Comparison of ENCODE assay signal across 25 mouse cellular contexts in the genomic region with DNA sequence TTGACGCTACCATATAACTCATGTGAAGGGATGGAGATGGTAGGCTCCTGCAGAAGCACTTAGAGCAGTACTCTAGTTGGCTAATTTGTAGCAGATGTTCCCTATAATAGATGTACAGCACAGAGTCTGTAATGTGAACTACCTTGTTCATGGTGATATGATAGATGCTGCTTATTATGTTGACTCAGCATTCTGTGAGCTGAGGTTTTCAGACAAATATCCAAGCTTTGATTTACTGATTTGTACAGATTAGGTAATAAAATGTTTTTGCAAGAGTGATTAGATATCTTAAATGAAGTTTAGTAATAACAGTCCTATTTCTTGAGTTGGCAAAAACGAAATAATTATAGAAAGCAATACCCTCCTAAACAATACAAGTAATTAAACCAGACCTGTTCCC.
"Had no signal": no experiment of that assay in that cellular context is flagged by ENCODE, and none has a peak within 500 bp of the region (broad histone marks: within the 10 kb centered on the region; RNA-seq: fewer than 3 reads in every experiment).

No protein-coding gene starts in this region.

- H3K27me3 ChIP-seq: heart, embryonic 13.5 days; heart, embryonic 15.5 days; hindbrain, embryonic 13.5 days; hindbrain, embryonic 15.5 days; kidney, embryonic 15.5 days; limb, embryonic 13.5 days; limb, embryonic 15.5 days; liver, embryonic 12.5 days had no signal

- H3K4me2 ChIP-seq: heart, embryonic 11.5 days; heart, embryonic 13.5 days; heart, embryonic 15.5 days; hindbrain, embryonic 13.5 days; hindbrain, embryonic 15.5 days; kidney, embryonic 15.5 days; limb, embryonic 13.5 days; limb, embryonic 15.5 days; liver, embryonic 12.5 days had no signal

- ATAC-seq: intestine, embryonic 16.5 days; liver, embryonic 12.5 days had no signal

- H3K4me1 ChIP-seq: heart, embryonic 13.5 days; heart, embryonic 15.5 days; hindbrain, embryonic 13.5 days; hindbrain, embryonic 15.5 days; kidney, embryonic 15.5 days; limb, embryonic 13.5 days; limb, embryonic 15.5 days; liver, embryonic 12.5 days had no signal

- DNase-seq: gastrocnemius, postnatal 14 days; gastrocnemius, postnatal 36 days; heart, adult 2 months; heart, postnatal 14 days; heart, postnatal 36 days; kidney, adult 11 months; kidney, adult 2 months; kidney, adult 9 months; kidney, postnatal 14 days; kidney, postnatal 36 days; layer of hippocampus, adult 9-11 months; layer of hippocampus, postnatal 36 days; left cerebral cortex, postnatal 4 days had no signal

- H3K9ac ChIP-seq: heart, embryonic 13.5 days; heart, embryonic 15.5 days; hindbrain, embryonic 13.5 days; hindbrain, embryonic 15.5 days; kidney, embryonic 15.5 days; limb, embryonic 13.5 days; limb, embryonic 15.5 days; liver, embryonic 12.5 days; liver, embryonic 14.5 days had no signal

- H3K27ac ChIP-seq: heart, adult 2 months; heart, embryonic 13.5 days; heart, embryonic 15.5 days; hindbrain, embryonic 13.5 days; hindbrain, embryonic 15.5 days; kidney, embryonic 15.5 days; kidney, postnatal 0 days; limb, embryonic 13.5 days; limb, embryonic 15.5 days; liver, embryonic 12.5 days; liver, embryonic 14.5 days had no signal

- H3K9me3 ChIP-seq: heart, embryonic 13.5 days; heart, embryonic 15.5 days; hindbrain, embryonic 13.5 days; hindbrain, embryonic 15.5 days; kidney, embryonic 15.5 days; limb, embryonic 13.5 days; limb, embryonic 15.5 days; liver, embryonic 12.5 days had no signal

- H3K4me3 ChIP-seq: heart, adult 2 months; heart, embryonic 13.5 days; heart, embryonic 15.5 days; hindbrain, embryonic 13.5 days; hindbrain, embryonic 15.5 days; kidney, embryonic 15.5 days; limb, embryonic 13.5 days; limb, embryonic 15.5 days; liver, embryonic 12.5 days had no signal

- H3K36me3 ChIP-seq: heart, embryonic 13.5 days; heart, embryonic 15.5 days; hindbrain, embryonic 13.5 days; hindbrain, embryonic 15.5 days; kidney, embryonic 15.5 days; limb, embryonic 13.5 days; limb, embryonic 15.5 days; liver, embryonic 12.5 days had no signal
